Mouse (Mus musculus) E14TG2a.4 (cell line): ENCODE results near the gene Abcd3.

Source experiments
- CTCF ChIP-seq: conservative IDR thresholded peaks from 2 replicates; pipeline ENCODE4 v1.5.1; 2014; ENCODE audit warnings: low read length
- POU5F1 ChIP-seq: IDR thresholded peaks from 2 replicates; pipeline ENCODE4 v1.6.1; 2014; ENCODE audit warnings: low read length, borderline replicate concordance

DNA sequence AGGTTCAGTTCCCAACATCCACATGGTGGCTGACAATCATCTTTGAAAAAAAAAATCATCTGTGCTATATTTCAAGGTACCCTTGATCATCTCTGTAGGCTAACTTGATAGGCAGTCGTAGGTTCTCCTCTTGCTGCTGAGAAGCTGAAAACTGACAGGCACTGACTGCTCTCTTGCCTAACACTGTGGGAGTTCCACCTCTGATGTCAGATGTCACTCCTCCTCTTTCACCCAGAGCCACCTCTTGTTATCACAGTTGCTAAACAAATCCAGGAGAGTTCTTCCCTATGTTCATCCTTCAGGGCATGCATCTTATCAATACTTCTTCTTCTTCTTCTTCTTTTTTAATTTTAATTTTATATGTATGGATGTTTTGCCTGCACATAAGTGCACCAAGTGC, 10.0 kb upstream of the Abcd3 start:
- no peak for TF ChIP-seq CTCF
- no peak for TF ChIP-seq POU5F1
